Mouse (Mus musculus) brain, embryonic 14.5 days (tissue): ENCODE results near the gene Atf7.

Experiments used
- CTCF ChIP-seq: fragments of 200-500 bp; IDR thresholded peaks from 2 replicates; pipeline ENCODE4 v1.5.1; 2012; ENCODE audit warnings: inconsistent platforms, mild to moderate bottlenecking, moderate library complexity, borderline replicate concordance; ENCODE audit not compliant: insufficient read depth, insufficient read length; ENCODE audit errors: extremely low read depth
- POLR2A ChIP-seq: fragments of 200-500 bp; IDR thresholded peaks from 2 replicates; pipeline ENCODE4 v1.6.1; 2012; ENCODE audit warnings: mild to moderate bottlenecking, inconsistent platforms, borderline replicate concordance; ENCODE audit not compliant: poor library complexity, insufficient read depth, insufficient read length, severe bottlenecking; ENCODE audit errors: extremely low read depth

- TF ChIP-seq CTCF = no peak
- no peak for TF ChIP-seq POLR2A
Observed at GRCm38 (mm10) chr15:102624291-102624969, 834 bp downstream of the Atf7 start.
